Mouse (Mus musculus): ENCODE measurements at regions not wholly inside any gene's neighbourhood (a gene's known extent, or its start where the extent isn't known, plus 50 kb on each side); places are given as distances from the start of the nearest gene placed in this dataset.

DNA sequence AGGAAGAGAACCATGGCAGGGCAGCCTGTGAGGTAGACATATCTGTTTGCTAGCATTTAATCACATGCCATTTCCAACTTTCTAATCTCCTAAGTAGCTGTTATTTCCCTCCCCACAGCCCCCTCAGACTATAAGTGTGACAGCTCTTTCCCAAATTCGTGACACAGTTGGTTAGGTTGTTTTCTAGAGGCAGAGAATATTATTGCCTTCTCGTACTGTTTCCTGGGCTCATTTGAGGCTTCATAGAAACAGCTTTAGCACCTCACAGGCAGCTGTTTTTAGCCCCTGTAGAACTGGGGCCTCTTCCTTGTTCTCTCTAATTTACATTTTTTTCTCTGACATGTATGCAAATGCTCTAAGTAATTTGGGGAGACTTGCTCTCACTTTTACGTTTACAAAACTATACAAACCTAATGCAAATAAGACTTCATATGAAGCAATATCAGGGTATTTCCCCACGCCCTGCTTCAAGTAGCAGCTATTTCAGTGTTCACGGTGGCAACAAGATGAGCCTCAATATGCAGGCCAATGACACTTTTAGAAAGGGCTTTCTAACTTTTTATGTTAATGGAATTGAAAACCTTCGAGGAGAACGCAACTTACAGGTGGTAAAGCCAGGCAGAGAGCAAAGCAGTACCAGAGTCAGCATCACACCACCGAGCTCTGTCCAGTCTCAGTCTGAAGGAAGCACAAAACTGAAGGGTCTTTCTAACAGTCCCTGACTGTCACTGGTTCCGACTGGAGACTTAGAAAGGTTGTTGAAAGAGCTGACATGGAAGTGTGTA is 79.4 kb downstream of the Fam43a start:
- Histone ChIP-seq H3K36me3 (ENCODE audit: control insufficient read depth, insufficient read depth, low read length) (no peaks in the 10 kb centered on the region), H3K27ac (replicated peaks) (no peak overlapping the region), H3K4me1 (replicated peaks; ENCODE audit: control insufficient read depth, insufficient read depth) (no peaks in the 10 kb centered on the region), H3K4me3 (ENCODE audit: low read depth, low read length) (no peak overlapping the region), H3K9me3 (ENCODE audit: control insufficient read depth, low read length) (no peaks in the 10 kb centered on the region), H3K27me3 (ENCODE audit: control insufficient read depth, insufficient read depth, low read length) (no peaks in the 10 kb centered on the region), H3K4me2 (replicated peaks; ENCODE audit: low read depth) (no peak overlapping the region), H3K9ac (ENCODE audit: low read length) (no peak overlapping the region)
- DNase-seq (ENCODE audit: low spot score) = no peak
- WGBS = 70% methylated on average over 9 of the region's 9 CpGs
- no peak for TF ChIP-seq EP300 (optimal IDR thresholded peaks at IDR 0.05)
- no peak for ATAC-seq (ENCODE audit: low FRiP score, low TSS enrichment)

- Histone ChIP-seq H3K27me3 (ENCODE audit: control insufficient read depth, insufficient read depth, low read length) (no peaks in the 10 kb centered on the region), H3K4me2 (replicated peaks; ENCODE audit: low read depth) (no peak overlapping the region), H3K27ac (replicated peaks) (no peak overlapping the region), H3K4me1 (replicated peaks; ENCODE audit: control insufficient read depth, insufficient read depth) (no peaks in the 10 kb centered on the region), H3K36me3 (ENCODE audit: control insufficient read depth, insufficient read depth, low read length) (no peaks in the 10 kb centered on the region), H3K9me3 (ENCODE audit: control insufficient read depth, low read length) (no peaks in the 10 kb centered on the region), H3K9ac (ENCODE audit: low read length) (no peak overlapping the region), H3K4me3 (ENCODE audit: low read depth, low read length) (no peak overlapping the region)
- DNase-seq (ENCODE audit: low spot score) (no peak), ATAC-seq (ENCODE audit: low FRiP score, low TSS enrichment) (no peak)
- TF ChIP-seq CTCF (IDR thresholded peaks at IDR 0.05; ENCODE audit: low read depth) = no peak
- WGBS = 82% methylated on average over 3 of the region's 3 CpGs
Measured at GRCm38 (mm10) chr16:30679493-30679811, 79.9 kb downstream of the Fam43a start.

- H3K27ac ChIP-seq (replicated peaks) = no peak overlapping the region
Measured at GRCm38 (mm10) chr16:30681421-30681820, 81.9 kb downstream of the Fam43a start.

GRCm38 (mm10) chr16:30683986-30684385 is 84.5 kb downstream of the Fam43a start:
- WGBS = 86% methylated on average over 3 of the region's 3 CpGs

More at GRCm38 (mm10) chr16:30681421-30681820, 81.9 kb downstream of the Fam43a start:
- TF ChIP-seq EP300 (optimal IDR thresholded peaks at IDR 0.05) (no peak), CTCF (IDR thresholded peaks at IDR 0.05; ENCODE audit: low read depth) (no peak)
- ATAC-seq (ENCODE audit: low FRiP score, low TSS enrichment) (no peak), DNase-seq (ENCODE audit: low spot score) (no peak)
- Histone ChIP-seq H3K36me3 (ENCODE audit: control insufficient read depth, insufficient read depth, low read length) (no peaks in the 10 kb centered on the region), H3K4me3 (ENCODE audit: low read depth, low read length) (no peak overlapping the region), H3K9ac (ENCODE audit: low read length) (no peak overlapping the region), H3K4me2 (replicated peaks; ENCODE audit: low read depth) (no peak overlapping the region), H3K27me3 (ENCODE audit: control insufficient read depth, insufficient read depth, low read length) (no peaks in the 10 kb centered on the region), H3K9me3 (ENCODE audit: control insufficient read depth, low read length) (no peaks in the 10 kb centered on the region), H3K4me1 (replicated peaks; ENCODE audit: control insufficient read depth, insufficient read depth) (no peaks in the 10 kb centered on the region)
- 89% methylated on average over 3 of the region's 4 CpGs for WGBS

GRCm38 (mm10) chr16:30686536-30686935 is 87.0 kb downstream of the Fam43a start:
- no peaks in the 10 kb centered on the region for H3K9me3 ChIP-seq (ENCODE audit: control insufficient read depth, low read length)
- no peak for TF ChIP-seq EP300 (optimal IDR thresholded peaks at IDR 0.05)
- TF ChIP-seq CTCF (IDR thresholded peaks at IDR 0.05; ENCODE audit: low read depth) = no peak
- ATAC-seq (ENCODE audit: low FRiP score, low TSS enrichment) (no peak), DNase-seq (ENCODE audit: low spot score) (no peak)
- 66% methylated on average over 6 of the region's 6 CpGs for WGBS
- H3K4me1 ChIP-seq (replicated peaks; ENCODE audit: control insufficient read depth, insufficient read depth) = no peaks in the 10 kb centered on the region
- no peak overlapping the region for H3K4me2 ChIP-seq (replicated peaks; ENCODE audit: low read depth)
- H3K27me3 ChIP-seq (ENCODE audit: control insufficient read depth, insufficient read depth, low read length) = no peaks in the 10 kb centered on the region
- H3K9ac ChIP-seq (ENCODE audit: low read length) = no peak overlapping the region
- H3K36me3 ChIP-seq (ENCODE audit: control insufficient read depth, insufficient read depth, low read length) = no peaks in the 10 kb centered on the region
- no peak overlapping the region for H3K4me3 ChIP-seq (ENCODE audit: low read depth, low read length)
- no peak overlapping the region for H3K27ac ChIP-seq (replicated peaks)

More at GRCm38 (mm10) chr16:30683986-30684385, 84.5 kb downstream of the Fam43a start:
- no peak overlapping the region for H3K4me2 ChIP-seq (replicated peaks; ENCODE audit: low read depth)
- H3K4me3 ChIP-seq (ENCODE audit: low read depth, low read length) = no peak overlapping the region
- no peaks in the 10 kb centered on the region for H3K4me1 ChIP-seq (replicated peaks; ENCODE audit: control insufficient read depth, insufficient read depth)
- no peaks in the 10 kb centered on the region for H3K27me3 ChIP-seq (ENCODE audit: control insufficient read depth, insufficient read depth, low read length)
- no peak for DNase-seq (ENCODE audit: low spot score)
- H3K9ac ChIP-seq (ENCODE audit: low read length) = no peak overlapping the region
- no peaks in the 10 kb centered on the region for H3K36me3 ChIP-seq (ENCODE audit: control insufficient read depth, insufficient read depth, low read length)
- TF ChIP-seq EP300 (optimal IDR thresholded peaks at IDR 0.05) (no peak), CTCF (IDR thresholded peaks at IDR 0.05; ENCODE audit: low read depth) (no peak)
- no peaks in the 10 kb centered on the region for H3K9me3 ChIP-seq (ENCODE audit: control insufficient read depth, low read length)
- ATAC-seq (ENCODE audit: low FRiP score, low TSS enrichment) = no peak
- no peak overlapping the region for H3K27ac ChIP-seq (replicated peaks)

- Histone ChIP-seq H3K27me3 (ENCODE audit: control insufficient read depth, insufficient read depth, low read length) (no peaks in the 10 kb centered on the region), H3K36me3 (ENCODE audit: control insufficient read depth, insufficient read depth, low read length) (no peaks in the 10 kb centered on the region), H3K4me3 (ENCODE audit: low read depth, low read length) (no peak overlapping the region), H3K27ac (replicated peaks) (no peak overlapping the region), H3K9me3 (ENCODE audit: control insufficient read depth, low read length) (no peaks in the 10 kb centered on the region), H3K9ac (ENCODE audit: low read length) (no peak overlapping the region), H3K4me1 (replicated peaks; ENCODE audit: control insufficient read depth, insufficient read depth) (no peaks in the 10 kb centered on the region), H3K4me2 (replicated peaks; ENCODE audit: low read depth) (no peak overlapping the region)
- no peak for DNase-seq (ENCODE audit: low spot score)
- 85% methylated on average over 6 of the region's 6 CpGs for WGBS
- ATAC-seq (ENCODE audit: low FRiP score, low TSS enrichment) = no peak
- TF ChIP-seq EP300 (optimal IDR thresholded peaks at IDR 0.05) (no peak), CTCF (IDR thresholded peaks at IDR 0.05; ENCODE audit: low read depth) (no peak)
Measured at GRCm38 (mm10) chr16:30687225-30687624, 87.7 kb downstream of the Fam43a start.

All from stomach, postnatal 0 days (tissue).